Mouse (Mus musculus) G1E (cell line): Measurements from ENCODE around the gene Mmel1.

Experiments
- CTCF ChIP-seq: IDR thresholded peaks from 2 replicates; pipeline ENCODE4 v1.5.1; 2012; ENCODE audit warnings: low read depth, low read length, inconsistent platforms, mixed read lengths
- GATA1 ChIP-seq: IDR thresholded peaks from 2 replicates; pipeline ENCODE4 v1.6.1; 2012; ENCODE audit warnings: borderline replicate concordance, low read length, inconsistent platforms, mixed read lengths
- GATA2 ChIP-seq: IDR thresholded peaks from 2 replicates; pipeline ENCODE4 v1.6.1; 2012; ENCODE audit warnings: low read depth, low read length, inconsistent platforms, borderline replicate concordance
- POLR2AphosphoS5 ChIP-seq: IDR thresholded peaks from 2 replicates; pipeline ENCODE4 v1.6.1; 2012; ENCODE audit warnings: low read depth, low read length, inconsistent platforms; ENCODE audit not compliant: insufficient replicate concordance
- TAL1 ChIP-seq: conservative IDR thresholded peaks from 2 replicates; pipeline ENCODE4 v1.6.1; 2012; ENCODE audit warnings: low read depth, low read length, inconsistent platforms, mixed read lengths

DNA sequence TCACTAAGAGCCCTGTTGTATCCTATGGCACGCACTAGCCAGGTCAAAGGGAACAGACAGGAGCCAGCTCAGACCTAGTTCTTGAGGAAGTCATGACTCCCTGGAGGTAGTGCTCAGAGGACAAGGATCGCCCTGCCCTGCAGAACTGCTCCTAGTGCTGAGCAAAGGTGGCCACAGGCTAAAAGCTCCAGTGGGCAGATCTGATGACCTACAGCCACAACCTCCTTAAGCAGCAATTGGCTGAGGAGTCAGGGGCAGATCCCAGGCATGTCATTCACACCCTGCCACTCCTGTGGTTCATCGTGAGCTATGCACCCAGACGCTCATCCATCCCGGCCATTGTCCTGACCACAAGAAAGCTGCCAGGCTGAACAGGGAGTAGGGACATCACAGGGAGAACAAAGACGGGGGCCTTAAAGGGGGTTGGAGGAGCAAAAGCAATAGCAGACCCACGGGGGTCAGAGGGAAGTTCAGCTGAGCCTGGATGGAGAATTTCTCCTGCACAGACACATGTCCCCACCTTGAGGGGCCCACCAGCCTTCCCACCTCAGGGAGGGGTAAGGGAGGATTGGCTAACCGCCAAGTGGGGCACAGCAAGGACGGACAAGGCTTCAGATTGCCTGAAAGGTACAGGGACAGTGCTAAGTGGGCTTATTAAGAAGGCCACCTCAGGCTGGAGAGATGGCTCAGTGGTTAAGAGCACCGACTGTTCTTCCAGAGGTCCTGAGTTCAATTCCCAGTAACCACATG is 41.3 kb upstream of the Mmel1 start:
- TF ChIP-seq CTCF (no peak), TAL1 (no peak), POLR2AphosphoS5 (no peak), GATA1 (no peak), GATA2 (no peak)
